Mouse (Mus musculus) c-Kit-positive CD71-positive TER-119-negative erythroid progenitor cells, embryonic 14.5 days (primary cell): ENCODE measurements at regions not wholly inside any gene's neighbourhood (a gene's known extent, or its start where the extent isn't known, plus 50 kb on each side); places are given as distances from the start of the nearest gene placed in this dataset.

ENCODE experiments used
- DNase-seq: peaks from one replicate; pipeline ENCODE4 v3.0.0-alpha.2; 2013; ENCODE audit warnings: low read depth

DNA sequence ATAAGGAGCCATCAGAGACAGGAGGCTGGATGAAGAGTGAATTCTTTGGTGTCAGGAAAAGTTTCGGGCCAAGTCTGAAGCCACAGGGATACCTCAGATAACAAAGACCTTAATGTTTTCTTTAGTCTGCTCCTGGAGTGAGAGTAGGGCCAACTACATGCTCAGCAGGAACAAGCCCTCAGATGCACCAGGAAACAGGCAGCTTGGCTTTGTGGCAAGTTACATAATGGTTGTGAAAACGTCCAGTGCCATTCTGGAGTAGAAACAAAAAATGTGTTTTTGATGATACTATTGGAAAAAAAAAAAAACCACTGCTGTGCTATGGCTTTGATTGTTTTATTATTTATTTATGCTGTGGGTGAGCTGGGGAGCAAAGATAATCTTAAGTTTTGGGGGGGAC, 452.2 kb upstream of the Mon1b start:
- DNase-seq, result no peak

DNA sequence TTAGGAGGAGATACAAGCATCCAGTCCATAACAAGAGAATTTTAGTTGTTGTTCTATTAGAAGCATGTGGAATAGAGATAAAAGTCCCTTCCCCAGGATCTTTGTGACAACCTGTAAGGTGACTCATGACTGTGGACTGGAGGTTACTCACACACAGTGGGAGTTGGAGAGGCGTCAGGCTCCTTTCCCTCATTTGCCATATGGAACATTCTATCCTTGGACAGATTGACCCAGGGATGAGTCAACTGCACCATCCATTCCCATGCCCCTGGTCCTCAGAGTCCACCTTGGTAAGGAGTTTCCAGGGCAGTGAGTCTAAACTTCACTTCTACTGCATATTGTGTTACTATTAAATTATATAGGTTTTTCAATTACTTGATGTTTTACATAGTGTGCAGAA, 444.9 kb upstream of the Mon1b start:
- DNase-seq, result no peak

DNA sequence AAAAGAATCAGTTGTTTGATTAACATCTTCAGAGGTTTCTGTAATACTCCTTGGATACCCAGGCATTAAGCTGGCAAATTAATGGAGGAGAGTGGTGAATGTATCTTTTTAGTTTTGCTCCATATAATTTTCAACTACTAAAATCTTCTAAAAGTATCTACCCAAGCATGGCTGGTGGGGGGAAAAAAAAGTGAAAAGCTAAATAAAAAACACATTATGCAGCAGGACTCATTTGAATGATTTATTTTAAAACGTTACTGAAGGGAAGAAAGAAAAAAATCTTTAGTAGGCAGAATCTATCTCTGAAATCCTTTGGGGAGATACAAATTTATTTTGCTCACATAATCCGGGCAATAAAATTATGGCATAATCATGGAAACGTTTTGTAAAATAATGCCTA, 443.9 kb upstream of the Mon1b start:
- DNase-seq, result no peak
